Mouse (Mus musculus) myocyte (in vitro differentiated cells): Measurements from ENCODE around the gene Lmo3. TPM values are rescaled to one million over a fixed set of nuclear protein-coding genes. Genes with fewer than 3 reads are reported as not detected.

Source experiments
- H3K27me3 ChIP-seq: one replicate; pipeline ENCODE4 v1.6.1; 2011; ENCODE audit not compliant: control insufficient read depth, insufficient read depth, insufficient read length
- H3K36me3 ChIP-seq: one replicate; pipeline ENCODE4 v1.6.1; 2011; ENCODE audit not compliant: control insufficient read depth, insufficient read depth
- H3K4me2 ChIP-seq: one replicate; pipeline ENCODE4 v1.6.1; 2011; ENCODE audit warnings: low read depth, control low read depth
- H3K4me3 ChIP-seq: one replicate; pipeline ENCODE4 v1.5.1; 2011; ENCODE audit warnings: mild to moderate bottlenecking, control low read depth, moderate library complexity
- H3K79me2 ChIP-seq: one replicate; pipeline ENCODE4 v1.6.1; 2011; ENCODE audit not compliant: control insufficient read depth, insufficient read depth
- H3ac ChIP-seq: one replicate; pipeline ENCODE4 v1.6.1; 2011; ENCODE audit not compliant: control insufficient read depth, insufficient read length
- CEBPB ChIP-seq: IDR thresholded peaks from 2 replicates; pipeline ENCODE4 v1.6.1; 2011; ENCODE audit warnings: mild to moderate bottlenecking, moderate library complexity; ENCODE audit not compliant: poor library complexity, insufficient read depth, severe bottlenecking
- E2F4 ChIP-seq: IDR thresholded peaks from one replicate; pipeline ENCODE4 v1.6.1; 2011; ENCODE audit warnings: mild to moderate bottlenecking, control low read depth, moderate library complexity; ENCODE audit not compliant: insufficient read depth
- MAX ChIP-seq: IDR thresholded peaks from one replicate; pipeline ENCODE4 v1.6.1; 2011; ENCODE audit warnings: low read depth, mild to moderate bottlenecking, control low read depth
- MYOD1 ChIP-seq, 3 experiments: IDR thresholded peaks; one replicate each; pipeline ENCODE4 v1.6.1; 2011; ENCODE audit warnings: control low read depth in 2 of 3, low read depth in 2 of 3, mild to moderate bottlenecking in 2 of 3, moderate library complexity in 1 of 3; ENCODE audit not compliant: insufficient read length in 2 of 3, control insufficient read depth in 1 of 3
- MYOG ChIP-seq, 3 experiments: IDR thresholded peaks; one replicate each; pipeline ENCODE4 v1.6.1; 2011; ENCODE audit warnings: control low read depth in 2 of 3, low read depth in 2 of 3, mild to moderate bottlenecking in 2 of 3; ENCODE audit not compliant: insufficient read length in 2 of 3, control insufficient read depth in 1 of 3, insufficient read depth in 1 of 3
- POLR2A ChIP-seq: IDR thresholded peaks from one replicate; pipeline ENCODE4 v1.6.1; 2011; ENCODE audit warnings: low read depth, mild to moderate bottlenecking, control low read depth, moderate library complexity; ENCODE audit not compliant: insufficient read length
- POLR2AphosphoS2 ChIP-seq: IDR thresholded peaks from one replicate; pipeline ENCODE4 v1.6.1; 2011; ENCODE audit warnings: low read depth, control low read depth; ENCODE audit not compliant: insufficient read length
- REST ChIP-seq: IDR thresholded peaks from one replicate; pipeline ENCODE4 v1.6.1; 2011; ENCODE audit warnings: mild to moderate bottlenecking, control low read depth, moderate library complexity; ENCODE audit not compliant: insufficient read depth, insufficient read length
- SRF ChIP-seq: IDR thresholded peaks from one replicate; pipeline ENCODE4 v1.6.1; 2011; ENCODE audit warnings: low read depth; ENCODE audit not compliant: control insufficient read depth, insufficient read length
- TCF12 ChIP-seq: IDR thresholded peaks from one replicate; pipeline ENCODE4 v1.6.1; 2011; ENCODE audit warnings: mild to moderate bottlenecking, control low read depth; ENCODE audit not compliant: poor library complexity, insufficient read depth, severe bottlenecking
- TCF3 ChIP-seq: IDR thresholded peaks from one replicate; pipeline ENCODE4 v1.6.1; 2011; ENCODE audit warnings: low read depth, control low read depth; ENCODE audit not compliant: insufficient read length
- USF1 ChIP-seq: IDR thresholded peaks from one replicate; pipeline ENCODE4 v1.6.1; 2011; ENCODE audit warnings: low read depth, mild to moderate bottlenecking, control low read depth, moderate library complexity
- polyA plus RNA-seq: library from polyadenylated mRNA; unstranded; fragments of >200 nt; fragmentation: generic; extraction: Trizol; gene quantifications from one replicate; pipeline ENCODE4 v1.2.1, GENCODE M21; 2012; ENCODE audit warnings: missing spikeins

The Lmo3 gene
- polyA plus RNA-seq, 1 experiment: not detected

- no peak for TF ChIP-seq MYOD1 (IDR thresholded peaks at IDR 0.05; ENCODE audit: control insufficient read depth in 1 of 3, insufficient read length in 2 of 3, low read depth in 2 of 3)
- no peak for TF ChIP-seq TCF12
- TF ChIP-seq REST: no peak
- TF ChIP-seq MYOG (IDR thresholded peaks at IDR 0.05; ENCODE audit: control insufficient read depth in 1 of 3, insufficient read depth in 1 of 3, insufficient read length in 2 of 3, low read depth in 2 of 3): no peak
- no peak for TF ChIP-seq POLR2AphosphoS2
- Histone ChIP-seq H3K27me3 (no peaks in the 10 kb centered on the region), H3K36me3 (no peaks in the 10 kb centered on the region), H3K4me3 (no peak overlapping the region), H3K79me2 (no peaks in the 10 kb centered on the region), H3K4me2 (no peak overlapping the region), H3ac (no peak overlapping the region)
Measured at GRCm38 (mm10) chr6:138420536-138420891, 161.3 kb downstream of the Lmo3 start.

GRCm38 (mm10) chr6:138419871-138420535, 161.8 kb downstream of the Lmo3 start:
- Histone ChIP-seq H3K27me3 (no peaks in the 10 kb centered on the region), H3ac (no peak overlapping the region), H3K79me2 (no peaks in the 10 kb centered on the region), H3K4me3 (no peak overlapping the region), H3K4me2 (no peak overlapping the region), H3K36me3 (no peaks in the 10 kb centered on the region)
- no peak for TF ChIP-seq USF1
- no peak for TF ChIP-seq MAX
- TF ChIP-seq POLR2A: no peak
- TF ChIP-seq MYOD1 (IDR thresholded peaks at IDR 0.05; ENCODE audit: control insufficient read depth in 1 of 3, insufficient read length in 2 of 3, low read depth in 2 of 3): no peak

DNA sequence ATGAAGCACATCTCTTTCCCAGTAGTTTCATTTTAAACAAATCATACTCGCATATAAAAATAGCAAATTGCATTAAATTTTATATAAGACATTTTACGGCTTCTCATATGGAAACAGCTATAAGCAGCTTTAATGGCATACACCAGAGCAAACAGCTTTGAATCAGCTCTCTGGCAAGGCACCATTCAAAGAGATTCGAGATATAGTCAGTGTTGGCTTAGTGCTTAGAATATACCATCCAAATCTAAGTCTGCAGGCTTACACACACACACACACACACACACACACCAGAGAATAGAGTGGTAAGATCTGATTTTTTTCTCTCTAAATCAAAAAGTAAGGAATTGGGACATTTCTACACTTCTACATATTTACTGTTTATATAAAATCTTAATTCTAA, 169.7 kb downstream of the Lmo3 start:
- Histone ChIP-seq H3K4me3 (no peak overlapping the region), H3K36me3 (no peaks in the 10 kb centered on the region), H3K27me3 (no peaks in the 10 kb centered on the region), H3K79me2 (no peaks in the 10 kb centered on the region), H3ac (no peak overlapping the region), H3K4me2 (no peak overlapping the region)
- no peak for TF ChIP-seq MYOD1 (IDR thresholded peaks at IDR 0.05; ENCODE audit: control insufficient read depth in 1 of 3, insufficient read length in 2 of 3, low read depth in 2 of 3)
- TF ChIP-seq MYOG (IDR thresholded peaks at IDR 0.05; ENCODE audit: control insufficient read depth in 1 of 3, insufficient read depth in 1 of 3, insufficient read length in 2 of 3, low read depth in 2 of 3): no peak
- no peak for TF ChIP-seq POLR2AphosphoS2
- TF ChIP-seq USF1: no peak
- no peak for TF ChIP-seq TCF12
- TF ChIP-seq E2F4: no peak
- TF ChIP-seq MAX: no peak
- TF ChIP-seq POLR2A: no peak
- TF ChIP-seq TCF3: no peak
- TF ChIP-seq REST: no peak
- no peak for TF ChIP-seq SRF

- H3K36me3 ChIP-seq: no peaks in the 10 kb centered on the region
- H3ac ChIP-seq: no peak overlapping the region
- no peak for TF ChIP-seq TCF3
- no peak for TF ChIP-seq E2F4
- no peak for TF ChIP-seq MAX
- no peak overlapping the region for H3K4me2 ChIP-seq
- H3K27me3 ChIP-seq: no peaks in the 10 kb centered on the region
- H3K79me2 ChIP-seq: no peaks in the 10 kb centered on the region
- H3K4me3 ChIP-seq: no peak overlapping the region
Measured at GRCm38 (mm10) chr6:138402031-138402430, 179.7 kb downstream of the Lmo3 start.

GRCm38 (mm10) chr6:138398836-138399235, 182.9 kb downstream of the Lmo3 start:
- Histone ChIP-seq H3K27me3 (no peaks in the 10 kb centered on the region), H3ac (no peak overlapping the region), H3K4me3 (no peak overlapping the region), H3K36me3 (no peaks in the 10 kb centered on the region), H3K4me2 (no peak overlapping the region), H3K79me2 (no peaks in the 10 kb centered on the region)
- TF ChIP-seq TCF3 (no peak), MAX (no peak), POLR2AphosphoS2 (no peak), SRF (no peak), USF1 (no peak), E2F4 (no peak), POLR2A (no peak), MYOD1 (IDR thresholded peaks at IDR 0.05; ENCODE audit: control insufficient read depth in 1 of 3, insufficient read length in 2 of 3, low read depth in 2 of 3) (no peak), CEBPB (no peak), TCF12 (no peak), MYOG (IDR thresholded peaks at IDR 0.05; ENCODE audit: control insufficient read depth in 1 of 3, insufficient read depth in 1 of 3, insufficient read length in 2 of 3, low read depth in 2 of 3) (no peak), REST (no peak)
